Mouse (Mus musculus): Measurements from ENCODE around the gene Rp9.
"Not testable (repeated sequence)": the region's sequence is repeated elsewhere in the genome, so short reads cannot be mapped to it uniquely, and the experiment has no call there.

The Rp9 gene

DNA sequence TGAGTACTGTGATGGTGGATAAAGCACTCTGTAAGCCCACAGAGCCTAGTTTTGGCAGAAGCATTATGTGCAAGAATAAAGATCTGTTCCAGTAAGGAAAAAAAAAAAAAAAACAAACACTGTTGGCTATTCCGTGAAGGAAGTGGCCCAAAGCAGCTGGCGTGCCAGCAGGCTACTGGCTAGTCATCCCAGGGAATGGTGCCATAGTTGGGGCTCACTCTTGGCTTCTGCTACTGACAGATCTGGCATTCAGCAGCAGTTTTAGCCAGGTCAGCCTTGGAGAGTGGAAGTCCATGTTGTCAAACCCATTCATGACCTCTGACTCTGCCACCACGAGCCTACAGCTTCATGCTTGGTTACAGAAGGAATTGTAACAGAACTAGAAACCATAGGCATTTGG lies 7.6 kb downstream of the Rp9 start:
- in situ Hi-C loops (cut with MboI, MseI): no loop called here

- in situ Hi-C loops (cut with MboI, MseI): no loop called here
These were observed 12.3 kb downstream of the Rp9 start for GRCm38 (mm10) chr9:22457142-22457835.

DNA sequence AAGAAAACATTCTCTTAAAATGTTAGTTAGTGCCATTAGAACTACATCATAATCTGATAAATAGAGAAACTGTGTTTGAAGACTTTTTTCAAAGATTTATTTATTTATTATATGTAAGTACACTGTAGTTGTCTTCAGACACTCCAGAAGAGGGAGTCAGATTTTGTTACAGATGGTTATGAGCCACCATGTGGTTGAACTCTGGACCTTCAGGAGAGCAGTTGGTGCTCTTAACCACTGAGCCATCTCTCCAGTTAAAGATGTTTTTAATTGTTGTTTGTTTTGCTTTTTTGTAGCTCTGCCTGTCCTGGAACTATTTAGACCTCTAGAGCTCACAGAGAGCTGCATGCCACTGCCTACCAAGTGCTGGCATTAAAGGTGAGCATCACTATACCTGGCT lies 14.5 kb downstream of the Rp9 start:
- in situ Hi-C loops (cut with MboI, MseI): no loop called here

DNA sequence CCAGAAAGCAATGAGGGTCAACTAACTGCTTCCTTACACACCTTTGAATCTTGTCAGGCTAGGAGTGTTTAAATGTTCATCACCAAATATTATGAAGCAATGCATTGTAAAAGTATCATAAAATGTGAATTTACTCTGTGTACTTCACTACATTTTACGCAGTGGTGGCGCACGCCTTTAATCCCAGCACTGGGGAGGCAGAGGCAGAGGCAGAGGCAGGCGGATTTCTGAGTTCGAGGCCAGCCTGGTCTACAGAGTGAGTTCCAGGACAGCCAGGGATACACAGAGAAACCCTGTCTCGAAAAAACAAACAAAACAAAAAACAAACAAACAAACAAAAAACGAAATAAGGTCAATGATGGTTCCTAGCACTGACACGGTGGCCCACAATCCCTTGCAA lies 15.6 kb downstream of the Rp9 start, which contains the start of gene Gm17545:
Gm17545 (plus strand) TSS at position 301 of the 400 bp plus-strand sequence.
- in situ Hi-C loops (cut with MboI, MseI): not testable (repeated sequence)

DNA sequence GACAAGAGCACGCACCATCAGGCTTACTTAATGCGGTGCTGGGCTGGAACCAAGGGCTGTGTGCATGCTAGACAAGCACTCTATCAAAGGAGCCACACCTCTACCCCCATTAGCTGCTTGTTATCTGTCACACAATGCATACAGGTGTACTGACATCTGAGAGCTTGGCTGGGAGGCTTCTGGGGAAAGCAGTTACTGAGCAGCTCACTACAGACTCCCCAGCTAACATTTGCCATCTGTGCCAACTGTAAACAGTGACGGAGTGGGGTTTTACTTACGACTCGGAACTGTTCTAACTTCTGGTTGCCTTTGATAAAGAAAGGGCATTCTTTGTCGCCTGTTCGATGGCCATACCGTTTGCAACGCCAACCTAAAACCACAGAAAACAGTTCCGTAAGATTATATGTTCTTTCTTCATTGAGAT lies 16.0 kb downstream of the Rp9 start:
- in situ Hi-C loops (cut with MboI, MseI): no loop called here

DNA sequence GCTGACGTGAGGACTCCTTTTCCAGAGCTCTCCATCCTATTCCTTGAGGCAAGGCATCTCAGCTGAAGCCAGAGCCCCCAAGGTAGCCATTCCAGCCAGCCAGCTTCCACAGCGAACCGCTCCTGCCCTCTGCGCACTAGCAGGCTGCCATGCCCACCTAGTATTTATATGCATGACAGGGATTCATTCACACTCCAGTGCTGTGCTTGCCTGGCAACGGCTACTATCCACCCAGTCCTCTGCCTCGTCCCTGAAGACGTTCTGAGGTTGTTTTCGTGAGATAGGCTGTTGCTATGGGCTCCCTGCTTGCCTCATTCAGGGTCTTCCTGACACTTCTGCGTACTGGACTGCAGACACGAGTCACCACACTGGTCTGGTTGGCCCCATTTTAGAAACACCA lies 16.8 kb downstream of the Rp9 start:
- in situ Hi-C loops (cut with MboI, MseI): no loop called here

DNA sequence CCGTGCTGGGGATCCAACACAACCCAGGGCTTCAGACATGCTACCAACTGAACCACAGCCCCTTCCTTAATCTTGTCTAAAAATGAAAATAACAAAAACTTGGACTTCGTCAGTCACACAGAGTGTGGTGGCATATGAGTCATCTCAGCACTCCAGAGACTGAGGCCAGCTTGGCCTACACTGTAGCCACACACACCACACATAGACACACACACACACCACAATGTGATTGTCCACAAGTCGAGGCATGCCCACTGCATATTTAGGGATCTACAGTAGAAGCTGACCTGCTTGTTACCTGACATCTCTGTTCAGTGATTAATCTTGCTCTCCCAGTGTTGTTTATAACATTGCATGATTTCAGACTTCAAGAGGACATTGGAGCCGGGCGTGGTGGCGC lies 20.3 kb downstream of the Rp9 start:
- in situ Hi-C loops (cut with MboI, MseI): no loop called here

- in situ Hi-C loops (cut with MboI, MseI): no loop called here
These were observed 21.1 kb downstream of the Rp9 start for GRCm38 (mm10) chr9:22448420-22448819.

DNA sequence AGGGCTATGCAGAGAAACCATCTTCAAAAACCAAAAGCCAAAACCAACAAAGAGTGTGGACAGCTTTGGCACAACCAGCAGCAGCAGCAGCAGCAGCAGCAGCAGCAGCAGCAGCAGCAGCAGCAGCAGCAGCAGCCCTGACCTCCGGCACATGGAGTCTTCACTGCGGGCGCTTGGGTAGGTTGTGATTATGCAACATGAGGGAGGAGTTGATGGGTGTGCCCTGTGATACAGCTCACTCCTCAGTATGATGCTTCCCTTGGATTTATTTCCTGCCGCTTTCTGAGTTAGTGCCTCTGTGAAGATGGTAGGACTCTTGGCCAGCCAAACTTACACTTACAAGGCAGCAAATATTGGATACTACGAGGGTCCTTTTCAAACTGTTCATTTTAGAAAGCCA lies 22.3 kb downstream of the Rp9 start:
- in situ Hi-C loops (cut with MboI, MseI): no loop called here

DNA sequence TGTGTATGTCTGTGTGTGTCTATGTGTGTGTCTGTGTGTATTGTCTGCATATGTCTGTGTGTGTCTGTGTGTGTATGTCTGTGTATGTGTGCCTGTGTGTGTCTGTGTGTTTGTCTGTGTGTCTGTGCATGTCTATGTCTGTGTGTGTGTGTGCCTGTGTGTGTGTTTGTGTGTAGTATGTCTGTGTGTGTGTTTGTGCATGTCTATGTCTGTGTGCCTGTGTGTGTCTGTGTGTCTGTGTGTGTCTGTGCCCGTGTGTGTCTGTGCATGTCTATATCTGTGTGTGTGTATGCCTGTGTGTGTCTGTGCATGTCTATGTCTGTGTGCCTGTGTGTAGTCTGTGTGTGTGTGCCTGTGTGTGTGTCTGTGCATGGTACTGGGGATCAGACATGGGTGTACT lies 24.4 kb downstream of the Rp9 start:
- in situ Hi-C loops (cut with MboI, MseI): no loop called here

- in situ Hi-C loops (cut with MboI, MseI): no loop called here
These were observed 26.4 kb downstream of the Rp9 start for GRCm38 (mm10) chr9:22443157-22443556.

GRCm38 (mm10) chr9:22438826-22439225 lies 30.7 kb downstream of the Rp9 start:
- in situ Hi-C loops (cut with MboI, MseI): loop anchor here (10.0 kb wide), 1 partner anchor 496 kb away; no protein-coding TSS in a partner anchor

GRCm38 (mm10) chr9:22434101-22434500 lies 35.4 kb downstream of the Rp9 start:
- in situ Hi-C loops (cut with MboI, MseI): loop anchor here (10.0 kb wide), 1 partner anchor 501 kb away; no protein-coding TSS in a partner anchor

- in situ Hi-C loops (cut with MboI, MseI): loop anchor here (10.0 kb wide), 1 partner anchor 502 kb away; no protein-coding TSS in a partner anchor
These were observed 36.3 kb downstream of the Rp9 start for GRCm38 (mm10) chr9:22433221-22433620.

GRCm38 (mm10) chr9:22430315-22430840 lies 39.2 kb downstream of the Rp9 start:
- in situ Hi-C loops (cut with MboI, MseI): loop anchor here (10.0 kb wide), 1 partner anchor 504 kb away; no protein-coding TSS in a partner anchor

GRCm38 (mm10) chr9:22429533-22430241 lies 39.9 kb downstream of the Rp9 start:
- in situ Hi-C loops (cut with MboI, MseI): loop anchor here (10.0 kb wide), 1 partner anchor 505 kb away; no protein-coding TSS in a partner anchor

DNA sequence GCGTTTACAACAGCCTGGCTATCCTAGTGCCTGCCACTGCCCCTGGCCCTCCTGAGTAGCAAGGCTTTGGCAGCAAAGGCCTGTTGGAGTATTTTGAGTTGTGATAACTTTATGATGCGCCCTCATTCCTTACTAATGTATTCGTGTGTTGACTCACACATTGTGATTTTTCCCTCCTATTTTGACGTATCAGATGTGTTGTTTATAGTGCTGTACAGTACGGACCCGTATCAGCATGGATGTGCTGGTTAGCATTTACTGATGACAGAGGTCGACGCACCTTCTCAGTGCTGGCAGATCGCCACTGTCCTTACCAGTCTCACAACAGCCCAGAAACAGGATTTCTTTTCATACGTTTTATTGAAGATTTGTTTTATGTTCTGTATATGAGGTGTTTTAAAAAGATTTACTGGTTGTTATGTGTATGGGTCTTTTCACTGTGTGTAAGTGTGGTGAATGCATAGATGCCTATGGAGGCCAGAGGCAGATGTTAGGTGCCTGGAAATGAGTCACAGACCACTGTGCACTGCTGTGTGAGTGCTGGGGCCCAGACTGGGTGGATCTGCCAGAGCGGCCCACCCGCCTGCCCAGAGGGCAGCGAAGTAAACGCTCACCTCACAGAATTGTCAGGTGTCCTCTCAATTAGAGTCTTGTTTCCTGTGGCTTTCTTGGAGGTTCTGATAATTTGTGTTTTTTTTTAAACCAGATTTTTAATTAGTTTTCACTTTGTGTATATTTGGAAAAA lies 40.7 kb downstream of the Rp9 start:
- in situ Hi-C loops (cut with MboI, MseI): no loop called here

- in situ Hi-C loops (cut with MboI, MseI): no loop called here
These were observed 41.4 kb downstream of the Rp9 start for GRCm38 (mm10) chr9:22428028-22428665.

DNA sequence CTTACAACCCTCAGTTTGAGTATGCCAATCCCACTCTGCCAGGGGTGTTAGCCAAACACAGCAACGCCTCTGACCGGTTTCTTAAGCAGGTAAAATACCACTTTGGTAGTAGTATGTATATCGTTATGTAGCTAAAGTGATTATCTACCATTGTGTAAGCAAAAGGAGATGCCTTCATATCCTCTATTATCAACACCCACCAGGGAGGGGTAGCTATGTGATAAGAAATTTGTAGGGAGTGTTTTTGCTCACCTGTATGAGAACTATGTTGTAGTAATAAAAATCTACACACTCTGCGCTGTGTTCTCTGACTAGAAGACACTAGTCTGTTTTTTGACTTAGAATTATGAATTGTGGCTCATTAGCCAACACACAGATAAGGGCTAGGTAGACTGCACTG lies 44.8 kb downstream of the Rp9 start:
- in situ Hi-C loops (cut with MboI, MseI): no loop called here

DNA sequence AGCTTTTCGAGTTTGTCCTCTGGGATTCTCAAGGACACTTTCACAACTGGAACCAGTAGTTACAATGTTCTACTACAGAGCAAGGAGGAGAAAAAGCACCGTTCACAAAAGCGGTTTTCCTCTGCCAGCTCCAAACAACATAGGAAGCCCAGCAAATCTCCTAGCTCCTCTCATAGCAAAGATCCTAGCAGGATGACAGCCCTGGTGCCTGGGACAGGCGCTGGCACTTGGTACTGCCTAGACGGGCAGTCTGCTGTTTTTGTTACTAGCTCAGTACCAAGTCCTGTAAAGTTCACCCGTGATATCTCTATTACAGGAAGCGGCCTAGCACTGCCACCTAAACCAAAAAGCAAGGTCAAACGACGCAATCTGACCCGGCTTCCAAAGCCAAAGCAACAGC lies 45.3 kb downstream of the Rp9 start:
- in situ Hi-C loops (cut with MboI, MseI): no loop called here

- in situ Hi-C loops (cut with MboI, MseI): no loop called here
These were observed 46.0 kb downstream of the Rp9 start for GRCm38 (mm10) chr9:22423507-22423906.
